Mouse (Mus musculus): ENCODE results near the gene Ebf1.

DNA sequence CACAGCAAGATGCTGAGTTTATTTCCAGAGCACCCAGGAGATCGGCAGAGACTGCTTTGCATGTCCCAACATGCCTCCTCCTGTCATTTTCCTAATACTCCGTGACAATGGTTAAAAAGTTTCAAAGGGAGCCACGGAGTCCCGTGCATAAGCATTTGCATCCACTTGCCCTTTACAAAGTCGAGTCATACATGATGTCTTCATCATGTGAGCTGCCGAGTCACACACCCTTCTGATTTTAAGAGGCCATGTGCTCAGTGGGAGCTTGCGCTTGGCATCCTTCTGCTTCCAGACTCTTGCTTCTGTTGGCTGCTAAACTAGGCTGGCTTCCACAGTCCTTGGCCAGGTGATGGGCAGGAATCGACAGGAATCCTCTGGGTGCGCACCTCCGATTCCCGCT, 336.7 kb downstream of the Ebf1 start:
- TF ChIP-seq CTCF (IDR thresholded peaks at IDR 0.05; ENCODE audit: low read depth), result no peak
- TF ChIP-seq EP300 (optimal IDR thresholded peaks at IDR 0.05), result no peak

Measured in stomach, postnatal 0 days (tissue).